Mouse (Mus musculus) stomach, embryonic 16.5 days (tissue): ENCODE data around the gene L3mbtl1. TPM values are rescaled to one million over a fixed set of nuclear protein-coding genes. Genes with fewer than 3 reads are reported as not detected.

Experiments used
- ATAC-seq: fragments of 200-750 bp; cut with Nextera tagmentation; 2 replicates; pipeline ENCODE4 v1.8.0; 2017; ENCODE audit warnings: moderate number of reproducible peaks, moderate TSS enrichment; ENCODE audit not compliant: insufficient read depth, low FRiP score
- H3K27ac ChIP-seq: fragments of 300-500 bp; sonication (generic); 2 replicates; pipeline ENCODE4 v1.5.1; 2014; ENCODE audit warnings: low read length
- H3K27me3 ChIP-seq: fragments of 300-500 bp; sonication (generic); 2 replicates; pipeline ENCODE4 v1.6.1; 2014; ENCODE audit warnings: low read length, control low read depth, mixed read lengths; ENCODE audit not compliant: control insufficient read depth, insufficient read depth
- H3K36me3 ChIP-seq: fragments of 300-500 bp; sonication (generic); 2 replicates; pipeline ENCODE4 v1.6.1; 2014; ENCODE audit warnings: low read length; ENCODE audit not compliant: control insufficient read depth, insufficient read depth
- H3K4me1 ChIP-seq: fragments of 300-500 bp; sonication (generic); 2 replicates; pipeline ENCODE4 v1.6.1; 2014; ENCODE audit warnings: low read length, control low read depth, mixed read lengths; ENCODE audit not compliant: control insufficient read depth, insufficient read depth
- H3K4me2 ChIP-seq: fragments of 300-500 bp; sonication (generic); 2 replicates; pipeline ENCODE4 v1.6.1; 2014; ENCODE audit warnings: low read depth, low read length, mixed read lengths
- H3K4me3 ChIP-seq: fragments of 300-500 bp; sonication (generic); replicated peaks from 2 replicates; pipeline ENCODE4 v1.5.1; 2014; ENCODE audit warnings: mild to moderate bottlenecking, low read length
- H3K9ac ChIP-seq: fragments of 300-500 bp; sonication (generic); 2 replicates; pipeline ENCODE4 v1.6.1; 2014; ENCODE audit warnings: low read length
- H3K9me3 ChIP-seq: fragments of 300-500 bp; sonication (generic); replicated peaks from 2 replicates; pipeline ENCODE4 v1.6.1; 2016; ENCODE audit warnings: low read length, control low read depth; ENCODE audit not compliant: control insufficient read depth
- WGBS: fragments of 180-500 bp; shearing (Covaris S2); extraction: QIAGEN DNeasy Blood & Tissue Kit; methylation state at CpG from one replicate; pipeline ENCODE4 v1.1.7; 2014; 5-methylcytosine and 5-hydroxymethylcytosine counted together
- polyA plus RNA-seq: library from polyadenylated mRNA; unstranded; fragments of >200 nt; fragmentation: Nextera tagmentation; extraction: Ambion mirVana; gene quantifications from 2 replicates; pipeline ENCODE4 v1.2.1, GENCODE M21; 2015

L3mbtl1 gene
- polyA plus RNA-seq, 1 experiment from 2014 or later = 0.19 TPM

GRCm38 (mm10) chr2:162993881-162994616, 50.8 kb downstream of the L3mbtl1 start:
- 76% methylated on average over 9 of the region's 9 CpGs for WGBS
- Histone ChIP-seq H3K27ac (no peak overlapping the region), H3K4me2 (no peak overlapping the region), H3K9me3 (no peaks in the 10 kb centered on the region), H3K27me3 (no peaks in the 10 kb centered on the region), H3K4me1 (no peaks in the 10 kb centered on the region), H3K9ac (no peak overlapping the region), H3K4me3 (no peak overlapping the region), H3K36me3 (no peaks in the 10 kb centered on the region)
- ATAC-seq = no peak

DNA sequence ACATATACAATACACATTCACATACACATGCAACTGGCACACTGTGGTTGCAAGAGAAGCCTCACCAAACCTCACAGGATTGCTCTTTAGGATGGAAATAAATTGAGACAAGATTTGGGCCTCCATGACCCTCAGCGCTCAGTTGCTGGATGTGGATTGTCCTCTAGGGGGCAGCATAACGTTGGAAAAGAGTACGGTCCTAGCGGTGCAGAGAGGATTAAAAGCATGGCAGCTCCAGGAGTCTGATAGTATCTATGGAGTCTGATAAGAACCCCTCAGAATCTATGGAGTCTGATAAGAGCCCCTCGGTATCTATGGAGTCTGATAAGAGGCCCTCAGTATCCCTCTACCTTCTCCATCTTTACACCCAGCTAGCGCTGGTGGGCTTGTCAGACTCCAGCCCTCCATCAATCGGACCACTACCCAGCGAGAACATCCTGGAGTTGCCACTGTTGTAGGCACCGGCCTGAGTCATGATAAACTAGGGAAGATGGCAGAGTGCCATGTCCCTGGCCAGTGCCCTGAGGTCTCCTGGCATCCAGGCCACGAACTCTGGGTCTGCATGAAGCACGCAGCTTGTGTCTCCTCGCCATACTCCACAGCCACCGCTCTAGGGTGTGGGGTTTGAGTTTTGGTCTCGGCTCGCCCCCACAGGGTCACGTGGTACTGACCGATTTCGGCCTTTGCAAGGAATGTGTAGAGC, 55.4 kb downstream of the L3mbtl1 start:
- H3K27ac ChIP-seq = no peak overlapping the region
- no peak overlapping the region for H3K9ac ChIP-seq
- H3K27me3 ChIP-seq = no peaks in the 10 kb centered on the region
- H3K9me3 ChIP-seq = no peaks in the 10 kb centered on the region
- 30% methylated on average over 18 of the region's 18 CpGs for WGBS
- peak overlapping the region; percentile 27 for H3K4me2 ChIP-seq
- no peaks in the 10 kb centered on the region for H3K4me1 ChIP-seq
- H3K36me3 ChIP-seq = no peaks in the 10 kb centered on the region
- peak; percentile 68 for ATAC-seq
- H3K4me3 ChIP-seq = no peak overlapping the region

- ATAC-seq = no peak
- 27% methylated on average over 3 of the region's 3 CpGs for WGBS
- H3K27ac ChIP-seq = no peak overlapping the region
Measured at GRCm38 (mm10) chr2:162999744-163000143, 56.5 kb downstream of the L3mbtl1 start.

DNA sequence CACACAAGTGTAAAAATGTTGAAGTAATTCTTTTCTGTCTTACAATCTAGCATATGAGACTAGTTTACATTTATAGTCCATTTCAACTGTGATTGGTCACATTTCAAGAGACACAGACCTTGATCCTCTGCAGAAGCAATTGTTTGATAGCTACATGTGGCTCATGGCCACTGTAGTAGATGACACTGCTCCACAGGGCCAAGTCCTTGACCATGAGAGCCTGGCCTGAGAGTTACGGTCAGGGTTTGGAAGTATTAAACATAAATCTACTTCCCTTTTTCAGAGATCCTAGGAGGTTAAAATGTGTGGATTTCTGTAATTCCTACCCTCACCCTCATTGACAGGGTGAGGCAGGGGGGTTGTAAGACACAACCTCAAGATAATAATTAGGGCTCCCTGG, 57.8 kb downstream of the L3mbtl1 start:
- WGBS = 86% methylated on average over 1 of the region's 1 CpGs
- no peak for ATAC-seq
- no peak overlapping the region for H3K9ac ChIP-seq
- H3K9me3 ChIP-seq = no peaks in the 10 kb centered on the region
- no peaks in the 10 kb centered on the region for H3K27me3 ChIP-seq
- no peaks in the 10 kb centered on the region for H3K4me1 ChIP-seq
- no peaks in the 10 kb centered on the region for H3K36me3 ChIP-seq
- H3K4me3 ChIP-seq = no peak overlapping the region
- no peak overlapping the region for H3K4me2 ChIP-seq
- no peak overlapping the region for H3K27ac ChIP-seq

More at GRCm38 (mm10) chr2:162999744-163000143, 56.5 kb downstream of the L3mbtl1 start:
- H3K9ac ChIP-seq = no peak overlapping the region
- H3K4me3 ChIP-seq = no peak overlapping the region
- no peaks in the 10 kb centered on the region for H3K36me3 ChIP-seq
- H3K4me2 ChIP-seq = no peak overlapping the region
- H3K4me1 ChIP-seq = no peaks in the 10 kb centered on the region
- H3K9me3 ChIP-seq = no peaks in the 10 kb centered on the region
- H3K27me3 ChIP-seq = no peaks in the 10 kb centered on the region

GRCm38 (mm10) chr2:163007299-163007698, 64.0 kb downstream of the L3mbtl1 start:
- no peak overlapping the region for H3K4me3 ChIP-seq
- 76% methylated on average over 4 of the region's 4 CpGs for WGBS
- no peaks in the 10 kb centered on the region for H3K4me1 ChIP-seq
- H3K36me3 ChIP-seq = no peaks in the 10 kb centered on the region
- no peak overlapping the region for H3K9ac ChIP-seq
- no peaks in the 10 kb centered on the region for H3K27me3 ChIP-seq
- H3K9me3 ChIP-seq = no peaks in the 10 kb centered on the region
- no peak overlapping the region for H3K27ac ChIP-seq
- no peak overlapping the region for H3K4me2 ChIP-seq
- no peak for ATAC-seq

- WGBS = under 1% methylated on average over 57 of the region's 57 CpGs
- peak within 1 kb of the TSS; percentile 73 for H3K4me2 ChIP-seq
- H3K27me3 ChIP-seq = no peaks in the 10 kb centered on the region
- no peaks in the 10 kb centered on the region for H3K9me3 ChIP-seq
- no peaks in the 10 kb centered on the region for H3K36me3 ChIP-seq
- peak within 1 kb of the TSS; percentile 88 for H3K9ac ChIP-seq
- peak; percentile 96 for ATAC-seq
- peak within 1 kb of the TSS; percentile 96 for H3K4me3 ChIP-seq
- peak within 1 kb of the TSS; percentile 82 for H3K27ac ChIP-seq
- H3K4me1 ChIP-seq = peaks cover 4% of the 10 kb centered on the region
Measured at GRCm38 (mm10) chr2:163016916-163017743, 73.9 kb downstream of the L3mbtl1 start, which contains the start of gene Ift52. Gene Ift52, plus strand, starts transcription at chr2:163017354.

Other genes starting within 250 kb of the L3mbtl1 start
- 138 and 150 TPM in 2 replicates for gene Srsf6, start 11.9 kb upstream of the L3mbtl1 start, polyA plus RNA-seq
- 1.0 and 1.4 TPM in 2 replicates for gene Sgk2, start 43.9 kb downstream of the L3mbtl1 start, polyA plus RNA-seq
- 43.6 and 47.9 TPM in 2 replicates for gene Ift52, start 73.9 kb downstream of the L3mbtl1 start, polyA plus RNA-seq
- gene Mybl2, start 111.2 kb downstream of the L3mbtl1 start, polyA plus RNA-seq = 19.0 and 19.6 TPM in 2 replicates
- gene Gtsf1l, start 144.4 kb downstream of the L3mbtl1 start, polyA plus RNA-seq = not detected in 2 replicates